Comparison of ENCODE assay signal across 18 mouse cellular contexts in genomic region chr16:58532511-58532910, GRCm38 (mm10). TPM values are rescaled to one million over a fixed set of nuclear protein-coding genes. Genes with fewer than 3 reads are reported as not detected.
DNase-seq lines count a peak whose midpoint lies in the region; ATAC-seq and TF ChIP-seq lines count a peak whose summit lies in the region.
"Had no signal": no experiment of that assay in that cellular context is flagged by ENCODE, and none has a peak within 500 bp of the region (broad histone marks: within the 10 kb centered on the region; RNA-seq: fewer than 3 reads in every experiment).

No protein-coding gene starts in this region.

- peaks cover 18% of the 10 kb centered on the region for H3K4me1 ChIP-seq in kidney, embryonic 15.5 days
- H3K4me1 ChIP-seq in kidney, adult 2 months (ENCODE audit: control insufficient read depth, insufficient read depth, low read length) = no peaks in the 10 kb centered on the region
- H3K4me1 ChIP-seq in midbrain, embryonic 12.5 days = peaks cover 2% of the 10 kb centered on the region; the same call in 1 of the 2 replicates
- H3K4me1 ChIP-seq in midbrain, embryonic 16.5 days (ENCODE audit: control insufficient read depth, insufficient read depth, low read length) = no peaks in the 10 kb centered on the region
- H3K4me1 ChIP-seq in intestine, embryonic 16.5 days (ENCODE audit: control insufficient read depth, insufficient read depth, low read length) = 0 out of 2 replicates have a peak, but pooled peaks cover 2% of the 10 kb centered on the region
- H3K4me1 ChIP-seq: lung, embryonic 15.5 days had no signal

- no peak for TF ChIP-seq CTCF in kidney, adult 2 months (conservative IDR thresholded peaks at IDR 0.05; ENCODE audit: insufficient read depth, insufficient read length, low read depth, low read length)

- no peak overlapping the region for H3K4me2 ChIP-seq in kidney, embryonic 15.5 days
- no peak overlapping the region for H3K4me2 ChIP-seq in midbrain, embryonic 12.5 days (replicated peaks)
- no peak overlapping the region for H3K4me2 ChIP-seq in midbrain, embryonic 16.5 days (ENCODE audit: low read length)
- H3K4me2 ChIP-seq in intestine, embryonic 16.5 days (ENCODE audit: low read depth, low read length) = no peak overlapping the region
- H3K4me2 ChIP-seq: heart, embryonic 13.5 days; lung, embryonic 15.5 days had no signal

- TF ChIP-seq POLR2A in kidney, adult 2 months (IDR thresholded peaks at IDR 0.05; ENCODE audit: low read depth, low read length) = no peak

- H3K9ac ChIP-seq in kidney, embryonic 15.5 days = no peak overlapping the region
- H3K9ac ChIP-seq in midbrain, embryonic 12.5 days (replicated peaks) = no peak overlapping the region
- no peak overlapping the region for H3K9ac ChIP-seq in midbrain, embryonic 16.5 days (ENCODE audit: low read depth, low read length)
- no peak overlapping the region for H3K9ac ChIP-seq in intestine, embryonic 16.5 days (ENCODE audit: low read depth, low read length)
- H3K9ac ChIP-seq: forebrain, postnatal 0 days; heart, embryonic 13.5 days; lung, embryonic 15.5 days had no signal

- ATAC-seq in kidney, embryonic 15.5 days (replicated peaks; ENCODE audit: low FRiP score) = peak; percentile 94
- peak; percentile 91 for ATAC-seq in midbrain, embryonic 12.5 days (ENCODE audit: low FRiP score, low read depth)
- no peak for ATAC-seq in midbrain, embryonic 16.5 days
- peak; percentile 53 for ATAC-seq in intestine, embryonic 16.5 days
- no peak for ATAC-seq in erythroid progenitor cell, adult 5-6 weeks (replicated peaks; ENCODE audit: low FRiP score, poor library complexity, severe bottlenecking)
- ATAC-seq: forebrain, postnatal 0 days had no signal

- H3K36me3 ChIP-seq in kidney, embryonic 15.5 days = no peaks in the 10 kb centered on the region
- H3K36me3 ChIP-seq in kidney, adult 2 months (ENCODE audit: control insufficient read depth, insufficient read depth, low read length) = no peaks in the 10 kb centered on the region
- H3K36me3 ChIP-seq in midbrain, embryonic 12.5 days = no peaks in the 10 kb centered on the region
- H3K36me3 ChIP-seq in midbrain, embryonic 16.5 days (ENCODE audit: control insufficient read depth, insufficient read depth, low read length) = no peaks in the 10 kb centered on the region
- no peaks in the 10 kb centered on the region for H3K36me3 ChIP-seq in intestine, embryonic 16.5 days (ENCODE audit: control insufficient read depth, insufficient read depth, low read length)
- H3K36me3 ChIP-seq: heart, embryonic 13.5 days; lung, embryonic 15.5 days had no signal

- H3K9me3 ChIP-seq in kidney, embryonic 15.5 days (replicated peaks) = no peaks in the 10 kb centered on the region
- H3K9me3 ChIP-seq in midbrain, embryonic 12.5 days = no peaks in the 10 kb centered on the region
- no peaks in the 10 kb centered on the region for H3K9me3 ChIP-seq in midbrain, embryonic 16.5 days (replicated peaks; ENCODE audit: control insufficient read depth, low read length, poor library complexity, severe bottlenecking)
- no peaks in the 10 kb centered on the region for H3K9me3 ChIP-seq in intestine, embryonic 16.5 days (ENCODE audit: control insufficient read depth, low read length)
- H3K9me3 ChIP-seq: heart, embryonic 13.5 days; lung, embryonic 15.5 days had no signal

- WGBS in kidney, embryonic 15.5 days = 23% methylated on average over 3 of the region's 3 CpGs
- WGBS in kidney, adult 2 months = 73% methylated on average over 3 of the region's 3 CpGs
- 21% methylated on average over 3 of the region's 3 CpGs for WGBS in midbrain, embryonic 12.5 days
- 24% methylated on average over 3 of the region's 3 CpGs for WGBS in midbrain, embryonic 16.5 days
- 70% methylated on average over 3 of the region's 3 CpGs for WGBS in intestine, embryonic 16.5 days

- H3K27me3 ChIP-seq in kidney, embryonic 15.5 days = no peaks in the 10 kb centered on the region
- no peaks in the 10 kb centered on the region for H3K27me3 ChIP-seq in kidney, adult 2 months (replicated peaks; ENCODE audit: control insufficient read depth, insufficient read depth, low read length)
- H3K27me3 ChIP-seq in midbrain, embryonic 12.5 days = no peaks in the 10 kb centered on the region
- no peaks in the 10 kb centered on the region for H3K27me3 ChIP-seq in midbrain, embryonic 16.5 days (ENCODE audit: control insufficient read depth, insufficient read depth, low read depth, low read length)
- H3K27me3 ChIP-seq in intestine, embryonic 16.5 days (replicated peaks; ENCODE audit: control insufficient read depth, insufficient read depth, low read length) = no peaks in the 10 kb centered on the region
- H3K27me3 ChIP-seq: heart, embryonic 13.5 days; lung, embryonic 15.5 days had no signal

- no peak overlapping the region for H3K4me3 ChIP-seq in kidney, embryonic 15.5 days (replicated peaks)
- H3K4me3 ChIP-seq in kidney, adult 2 months (ENCODE audit: insufficient read depth, low read depth, low read length) = no peak overlapping the region
- H3K4me3 ChIP-seq in midbrain, embryonic 12.5 days = no peak overlapping the region
- H3K4me3 ChIP-seq in midbrain, embryonic 16.5 days (ENCODE audit: low read depth, low read length) = no peak overlapping the region
- no peak overlapping the region for H3K4me3 ChIP-seq in intestine, embryonic 16.5 days (ENCODE audit: low read length)
- H3K4me3 ChIP-seq: erythroblast, embryonic 14.5 days; heart, embryonic 13.5 days; lung, embryonic 15.5 days; myocyte had no signal

- no peak for DNase-seq in kidney, adult 2 months
- peak; percentile 49 for DNase-seq in retina, embryonic 14.5 days (ENCODE audit: low spot score)
- DNase-seq: cerebellum, postnatal 14 days; embryo, embryonic 11 days; forebrain, postnatal 0 days; heart, postnatal 36 days; kidney, postnatal 36 days; thymus, postnatal 25 days had no signal

- H3K27ac ChIP-seq in kidney, embryonic 15.5 days = peak overlapping the region; percentile 81
- no peak overlapping the region for H3K27ac ChIP-seq in kidney, adult 2 months (ENCODE audit: insufficient read depth, low read depth, low read length)
- H3K27ac ChIP-seq in midbrain, embryonic 12.5 days (replicated peaks) = no peak overlapping the region
- H3K27ac ChIP-seq in midbrain, embryonic 16.5 days (ENCODE audit: low read length) = no peak overlapping the region
- no peak overlapping the region for H3K27ac ChIP-seq in intestine, embryonic 16.5 days (ENCODE audit: low read length)
- H3K27ac ChIP-seq: heart, embryonic 13.5 days; lung, embryonic 15.5 days; stomach, postnatal 0 days had no signal

RNA-seq across cellular contexts. Expression of gene St3gal6, which starts 8.5 kb away (rescaled TPM):
- polyA plus RNA-seq in kidney, embryonic 15.5 days (2015; fragmentation: Nextera tagmentation; extraction: Ambion mirVana) = 71.9 and 75.2 TPM in 2 replicates
- polyA plus RNA-seq in kidney, adult 2 months (2012; rRNA removed) = 32.5 and 36.6 TPM in 2 replicates
- polyA plus RNA-seq in midbrain, embryonic 12.5 days (2016; fragmentation: Nextera tagmentation; extraction: Ambion mirVana) = 11.4 and 12.5 TPM in 2 replicates
- 12.6 and 13.2 TPM in 2 replicates for polyA plus RNA-seq in midbrain, embryonic 16.5 days (2015; fragmentation: Nextera tagmentation; extraction: Ambion mirVana)
- 22.5 and 23.5 TPM in 2 replicates for polyA plus RNA-seq in intestine, embryonic 16.5 days (2015; fragmentation: Nextera tagmentation; extraction: Ambion mirVana)
- total RNA-seq in erythroid progenitor cell, adult 5-6 weeks (2015; ENCODE audit: low replicate concordance) = 106 and 111 TPM in 2 replicates
- 119 and 127 TPM in 2 replicates for total RNA-seq in erythroid progenitor cell, adult 5-6 weeks (2017; ENCODE audit: low replicate concordance)

Comparison
In these comparisons a context has a peak if more than half of its experiments do, and no peak if none do; other contexts are left out.
1. ATAC-seq: peak in kidney, embryonic 15.5 days (single experiment), midbrain, embryonic 12.5 days (single experiment) and intestine, embryonic 16.5 days (single experiment); none in midbrain, embryonic 16.5 days (single experiment) and erythroid progenitor cell, adult 5-6 weeks (single experiment).